Mouse (Mus musculus): ENCODE measurements at regions not wholly inside any gene's neighbourhood (a gene's known extent, or its start where the extent isn't known, plus 50 kb on each side); places are given as distances from the start of the nearest gene placed in this dataset.

GRCm38 (mm10) chr2:34056552-34056951 lies 168.8 kb upstream of the Mvb12b start:
- ATAC-seq (replicated peaks; ENCODE audit: low FRiP score, poor library complexity, severe bottlenecking) = no peak

DNA sequence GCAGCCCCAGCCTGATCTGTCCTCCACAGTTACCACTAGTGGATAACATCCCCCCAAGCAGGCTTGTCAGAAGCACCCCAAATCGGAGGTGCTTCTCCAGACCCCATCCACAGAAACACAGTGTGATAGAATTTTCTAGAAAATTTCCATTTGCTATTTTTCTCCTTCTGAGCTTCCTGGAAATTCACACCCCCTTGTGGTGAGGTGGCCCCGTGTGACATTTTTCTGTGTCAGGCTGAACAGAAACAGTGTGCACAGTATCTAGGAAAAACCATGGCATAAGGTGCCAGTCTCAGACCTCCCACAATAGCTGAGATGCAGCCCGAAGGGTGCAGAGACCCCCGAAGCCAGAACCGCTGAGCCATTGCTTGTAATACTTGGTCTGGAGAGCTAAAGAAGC lies 155.3 kb upstream of the Mvb12b start:
- ATAC-seq (replicated peaks; ENCODE audit: low FRiP score, poor library complexity, severe bottlenecking) = no peak

GRCm38 (mm10) chr2:34042336-34042735 lies 154.6 kb upstream of the Mvb12b start:
- no peak for ATAC-seq (replicated peaks; ENCODE audit: low FRiP score, poor library complexity, severe bottlenecking)

- no peak for ATAC-seq (replicated peaks; ENCODE audit: low FRiP score, poor library complexity, severe bottlenecking)
Observed at GRCm38 (mm10) chr2:34038982-34039381, 151.2 kb upstream of the Mvb12b start.

DNA sequence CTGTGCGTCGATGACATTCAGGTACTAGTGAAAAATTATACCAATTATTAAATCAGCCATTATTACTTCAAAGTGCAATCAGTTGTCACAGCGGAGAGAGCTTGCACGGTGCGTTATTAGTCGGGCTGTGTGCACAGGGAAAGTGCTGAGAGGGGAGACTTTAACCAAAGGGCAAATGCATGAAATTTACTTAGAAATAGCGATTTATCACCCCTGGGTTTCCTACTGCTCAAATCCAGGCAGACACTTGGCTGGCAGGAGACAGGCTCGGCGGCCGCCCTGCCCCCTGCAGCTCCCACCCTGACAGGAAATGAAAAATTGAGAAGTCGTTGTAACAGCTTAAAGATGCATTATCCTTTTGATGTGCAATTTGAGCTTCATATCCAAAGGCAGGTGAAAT lies 145.5 kb upstream of the Mvb12b start:
- no peak for ATAC-seq (replicated peaks; ENCODE audit: low FRiP score, poor library complexity, severe bottlenecking)

- no peak for ATAC-seq (replicated peaks; ENCODE audit: low FRiP score, poor library complexity, severe bottlenecking)
Observed at GRCm38 (mm10) chr2:34031421-34031820, 143.7 kb upstream of the Mvb12b start.

DNA sequence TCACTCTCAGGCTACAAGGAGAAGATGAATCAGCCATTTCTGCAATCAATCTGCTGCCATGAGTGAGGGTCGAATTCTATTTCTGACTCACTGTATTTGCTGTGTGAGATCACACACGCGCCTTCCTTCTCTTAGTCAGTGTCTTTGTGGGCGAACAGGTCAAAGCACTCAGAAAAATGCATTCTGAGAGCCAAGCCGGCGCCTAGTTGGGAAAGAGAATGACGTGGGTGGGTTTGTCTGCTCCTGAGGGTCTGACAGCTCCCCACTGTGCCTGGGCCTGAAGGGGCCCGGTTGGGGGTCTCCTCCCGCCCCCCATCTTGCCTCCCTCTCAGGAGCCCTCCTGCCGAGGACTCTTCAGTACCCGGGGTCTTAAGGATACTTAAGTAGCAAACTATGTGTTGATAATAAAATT lies 143.3 kb upstream of the Mvb12b start:
- no peak for ATAC-seq (replicated peaks; ENCODE audit: low FRiP score, poor library complexity, severe bottlenecking)

- ATAC-seq (replicated peaks; ENCODE audit: low FRiP score, poor library complexity, severe bottlenecking) = no peak
Observed at GRCm38 (mm10) chr2:34027445-34027844, 139.7 kb upstream of the Mvb12b start.

DNA sequence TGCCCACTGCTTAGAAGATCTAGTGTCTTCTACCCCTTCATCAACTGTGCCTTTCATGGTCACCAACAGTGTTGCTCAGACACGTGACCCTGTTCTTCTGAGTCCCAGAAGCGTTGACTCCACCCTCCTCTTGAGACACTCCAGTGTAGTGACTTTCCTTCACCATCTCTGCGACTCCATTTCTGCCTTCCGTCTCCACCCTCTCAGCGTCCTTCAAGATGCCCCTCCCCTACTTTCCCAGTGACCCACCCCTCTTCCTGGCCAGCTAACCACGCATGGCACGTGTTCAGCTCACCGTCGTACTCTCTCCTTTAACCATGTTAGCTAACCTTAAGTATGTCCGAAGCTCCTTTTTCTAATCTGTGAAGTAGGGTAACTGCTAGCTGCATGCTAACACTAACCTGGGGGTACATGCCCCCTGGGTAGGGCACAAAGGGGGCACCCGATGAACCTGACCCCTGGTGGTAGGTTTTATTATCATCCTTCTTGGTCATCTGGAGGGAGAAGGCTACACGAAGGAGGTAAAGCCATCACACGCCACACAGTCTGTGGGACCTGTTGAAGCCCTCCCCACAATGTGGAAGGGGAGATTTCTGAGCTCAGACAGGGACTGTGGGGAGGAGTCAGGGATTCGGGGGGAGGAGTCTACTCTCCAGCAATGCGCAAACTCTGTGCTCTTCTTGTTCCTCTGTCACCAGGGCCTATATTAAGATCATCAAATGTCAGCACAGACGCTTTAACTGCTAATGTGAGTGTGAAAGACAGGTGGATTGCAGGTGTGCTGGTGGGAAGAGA lies 139.0 kb upstream of the Mvb12b start:
- no peak for ATAC-seq (replicated peaks; ENCODE audit: low FRiP score, poor library complexity, severe bottlenecking)

- ATAC-seq (replicated peaks; ENCODE audit: low FRiP score, poor library complexity, severe bottlenecking) = no peak
Observed at GRCm38 (mm10) chr2:34025715-34026360, 138.1 kb upstream of the Mvb12b start.

DNA sequence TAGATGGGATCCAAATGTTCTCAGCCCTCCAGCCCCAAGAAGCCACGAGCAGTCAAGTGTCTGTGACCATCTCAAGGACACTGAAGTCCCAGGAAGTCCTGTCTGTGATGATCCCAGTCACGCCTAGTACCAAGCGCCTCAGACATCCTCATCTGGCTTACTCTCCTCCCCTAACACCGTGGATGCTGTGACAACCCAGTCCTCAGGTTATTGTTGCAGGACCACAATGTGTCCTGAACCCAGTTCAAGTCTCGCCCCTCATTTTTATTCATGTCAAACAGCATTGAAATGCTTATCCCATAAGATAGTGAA lies 129.4 kb upstream of the Mvb12b start:
- no peak for ATAC-seq (replicated peaks; ENCODE audit: low FRiP score, poor library complexity, severe bottlenecking)

- no peak for ATAC-seq (replicated peaks; ENCODE audit: low FRiP score, poor library complexity, severe bottlenecking)
Observed at GRCm38 (mm10) chr2:34016350-34017141, 128.8 kb upstream of the Mvb12b start.

DNA sequence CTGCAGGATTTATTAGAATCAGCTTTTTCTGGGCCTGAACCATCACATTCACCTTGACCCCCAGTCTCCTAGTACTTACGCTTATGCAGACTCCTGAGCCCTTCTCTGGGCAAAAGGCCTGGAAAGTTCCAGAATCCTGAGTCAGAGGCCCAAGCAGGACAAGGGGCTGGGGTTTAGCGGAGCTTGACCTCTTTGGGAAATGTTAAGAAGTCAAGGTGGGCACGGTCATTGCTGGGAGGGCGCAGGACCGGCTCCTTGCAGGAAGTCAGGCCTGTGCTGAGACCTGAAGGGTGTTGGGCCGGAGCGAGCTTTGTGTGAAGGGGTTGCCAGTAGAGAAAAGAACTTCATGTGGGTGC lies 127.9 kb upstream of the Mvb12b start:
- no peak for ATAC-seq (replicated peaks; ENCODE audit: low FRiP score, poor library complexity, severe bottlenecking)

GRCm38 (mm10) chr2:34014868-34015639 lies 127.3 kb upstream of the Mvb12b start:
- no peak for ATAC-seq (replicated peaks; ENCODE audit: low FRiP score, poor library complexity, severe bottlenecking)

GRCm38 (mm10) chr2:34010166-34010565 lies 122.4 kb upstream of the Mvb12b start:
- no peak for ATAC-seq (replicated peaks; ENCODE audit: low FRiP score, poor library complexity, severe bottlenecking)

GRCm38 (mm10) chr2:34007916-34008315 lies 120.2 kb upstream of the Mvb12b start:
- no peak for ATAC-seq (replicated peaks; ENCODE audit: low FRiP score, poor library complexity, severe bottlenecking)

DNA sequence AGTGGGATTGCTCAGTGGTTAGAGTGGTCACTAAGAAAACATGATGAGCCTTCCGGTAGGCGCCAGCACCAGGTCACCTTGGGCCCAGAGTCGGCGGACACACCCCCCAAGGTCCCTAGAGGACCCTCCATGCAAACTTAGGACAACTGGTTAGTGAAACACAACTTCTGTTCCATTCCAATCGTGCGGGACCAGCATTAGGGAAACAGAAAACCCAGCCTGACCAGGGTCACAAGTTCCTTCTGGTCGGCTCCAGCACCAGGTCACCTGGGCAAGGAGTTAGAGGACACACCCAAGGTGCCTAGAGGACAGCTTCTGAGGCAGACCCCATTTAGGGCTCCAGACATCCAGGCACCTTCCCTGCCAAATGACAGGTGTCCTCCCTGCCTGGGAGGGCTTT lies 109.4 kb upstream of the Mvb12b start:
- no peak for ATAC-seq (replicated peaks; ENCODE audit: low FRiP score, poor library complexity, severe bottlenecking)

DNA sequence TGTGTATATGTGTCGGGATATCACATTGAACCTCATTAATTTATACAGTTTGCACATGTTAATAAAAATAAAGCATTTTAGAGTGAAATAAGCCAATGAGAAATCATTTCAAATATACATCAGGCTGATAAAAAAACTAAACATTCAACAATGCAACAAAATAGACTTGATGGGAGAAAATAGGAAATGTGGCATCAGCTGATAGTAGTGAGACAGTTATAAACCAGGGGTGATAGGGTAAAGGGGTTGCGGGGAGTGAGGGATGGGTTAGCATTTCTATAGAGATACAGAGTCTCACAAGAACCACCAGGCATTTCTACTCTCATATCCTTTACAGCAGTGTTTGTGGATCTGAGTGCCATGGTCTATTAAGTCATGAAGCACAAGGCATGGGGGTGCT lies 108.6 kb upstream of the Mvb12b start:
- ATAC-seq (replicated peaks; ENCODE audit: low FRiP score, poor library complexity, severe bottlenecking) = no peak

DNA sequence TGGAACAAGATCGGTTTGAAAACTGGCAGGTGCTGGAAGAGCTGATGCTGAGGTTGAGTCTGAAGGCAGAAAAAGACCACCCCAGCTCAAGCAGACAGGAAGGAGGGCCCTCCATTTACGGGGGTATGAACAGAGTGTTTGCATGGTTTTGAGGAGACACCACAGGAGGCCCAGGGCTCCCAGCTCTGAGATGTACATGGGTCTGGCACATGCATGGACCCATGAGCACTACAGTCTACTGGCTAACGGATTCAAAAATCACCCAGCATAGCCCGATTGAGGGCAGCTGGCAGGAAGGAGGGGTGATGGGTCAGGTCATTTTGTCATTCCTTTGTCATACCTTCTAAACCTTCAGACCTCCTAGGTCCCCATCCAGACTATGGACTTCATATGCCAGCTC lies 103.6 kb upstream of the Mvb12b start:
- ATAC-seq (replicated peaks; ENCODE audit: low FRiP score, poor library complexity, severe bottlenecking) = no peak

DNA sequence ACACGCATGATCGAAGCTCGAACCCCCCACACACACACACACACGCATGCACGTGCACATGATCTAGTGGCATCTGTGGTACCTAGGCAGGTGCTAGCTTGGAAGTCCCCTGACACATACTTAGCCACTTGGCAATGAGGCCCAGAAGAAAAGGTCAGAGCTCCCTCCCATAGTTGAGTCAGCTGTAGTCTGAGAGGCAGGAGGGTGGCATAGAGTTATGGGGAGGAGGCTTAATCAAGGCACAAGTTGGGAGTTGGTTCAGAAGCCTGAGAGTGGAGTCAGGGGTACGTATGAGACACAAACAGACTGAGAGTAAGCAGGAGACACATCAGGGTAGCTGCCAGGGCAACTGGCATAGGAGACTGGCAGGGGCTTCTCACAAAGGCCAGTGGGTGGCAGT lies 103.0 kb upstream of the Mvb12b start:
- no peak for ATAC-seq (replicated peaks; ENCODE audit: low FRiP score, poor library complexity, severe bottlenecking)
